Mouse (Mus musculus) layer of hippocampus, adult 18-20 months (tissue): ENCODE data around the gene Bicdl2. TPM values are rescaled to one million over a fixed set of nuclear protein-coding genes. Genes with fewer than 3 reads are reported as not detected.

ENCODE experiments used
- DNase-seq, 2 experiments: peaks; one replicate each; pipeline ENCODE4 v3.0.0; 2022; ENCODE audit warnings: low spot score in 2 of 2
- total RNA-seq, 2 experiments: library from RNA; stranded (reverse); gene quantifications; 2 replicates each; pipeline ENCODE4 v1.2.3; 2021

The Bicdl2 gene
- total RNA-seq, 2 experiments from 2014 or later: not detected

GRCm38 (mm10) chr17:23674271-23674952 lies 14.1 kb downstream of the Bicdl2 start:
- DNase-seq: no peak

GRCm38 (mm10) chr17:23675127-23675526 lies 14.8 kb downstream of the Bicdl2 start:
- no peak for DNase-seq

GRCm38 (mm10) chr17:23675564-23676281 lies 15.4 kb downstream of the Bicdl2 start:
- no peak for DNase-seq

- no peak for DNase-seq
These were observed 16.2 kb downstream of the Bicdl2 start for GRCm38 (mm10) chr17:23676473-23677031.

- peak; percentile 68 to 78 for DNase-seq
These were observed 17.0 kb downstream of the Bicdl2 start, which contains the start of gene Tnfrsf12a for GRCm38 (mm10) chr17:23677236-23677679. Gene Tnfrsf12a, minus strand, starts transcription at chr17:23677468.

- DNase-seq: no peak
These were observed 19.0 kb downstream of the Bicdl2 start, which contains the start of gene Cldn6 for GRCm38 (mm10) chr17:23679127-23679835. Gene Cldn6, plus strand, starts transcription at chr17:23679249.

- no peak for DNase-seq
These were observed 20.0 kb downstream of the Bicdl2 start for GRCm38 (mm10) chr17:23680336-23680735.

GRCm38 (mm10) chr17:23681086-23681485 lies 20.8 kb downstream of the Bicdl2 start:
- DNase-seq: no peak

GRCm38 (mm10) chr17:23682092-23682491 lies 21.8 kb downstream of the Bicdl2 start:
- DNase-seq: no peak

GRCm38 (mm10) chr17:23682530-23682929 lies 22.2 kb downstream of the Bicdl2 start:
- no peak for DNase-seq

- DNase-seq: no peak
These were observed 22.9 kb downstream of the Bicdl2 start for GRCm38 (mm10) chr17:23683226-23683625.

- DNase-seq: no peak
These were observed 23.8 kb downstream of the Bicdl2 start, which contains the start of gene Cldn9 for GRCm38 (mm10) chr17:23683856-23684672. Gene Cldn9, minus strand, starts transcription at chr17:23684026.

- DNase-seq: no peak
These were observed 34.2 kb downstream of the Bicdl2 start for GRCm38 (mm10) chr17:23694491-23694890.

- no peak for DNase-seq
These were observed 35.5 kb downstream of the Bicdl2 start for GRCm38 (mm10) chr17:23695801-23696200.

GRCm38 (mm10) chr17:23699131-23700077 lies 39.1 kb downstream of the Bicdl2 start:
- no peak for DNase-seq

- DNase-seq: peak; percentile 86 to 93
These were observed 39.8 kb downstream of the Bicdl2 start for GRCm38 (mm10) chr17:23700079-23700478.

GRCm38 (mm10) chr17:23703301-23703700 lies 43.0 kb downstream of the Bicdl2 start:
- DNase-seq: no peak

- DNase-seq: peak in 1 of 2 experiments; percentile 40
These were observed 44.4 kb downstream of the Bicdl2 start for GRCm38 (mm10) chr17:23704741-23705140.

- DNase-seq: no peak
These were observed 45.3 kb downstream of the Bicdl2 start for GRCm38 (mm10) chr17:23705525-23706104.
